ENCODE assay signal across 8 mouse cellular contexts in genomic region chr7:80849710-80850109, GRCm38 (mm10). TPM values are rescaled to one million over a fixed set of nuclear protein-coding genes. Genes with fewer than 3 reads are reported as not detected.
DNase-seq lines count a peak whose midpoint lies in the region; ATAC-seq and TF ChIP-seq lines count a peak whose summit lies in the region.
"Had no signal": no experiment of that assay in that cellular context is flagged by ENCODE, and none has a peak within 500 bp of the region (broad histone marks: within the 10 kb centered on the region; RNA-seq: fewer than 3 reads in every experiment).

No protein-coding gene starts in this region.

- TF ChIP-seq POLR2A in bone marrow, adult 2 months (IDR thresholded peaks at IDR 0.05; ENCODE audit: borderline replicate concordance, control insufficient read depth, low read depth, low read length) = no peak

- peak; percentile 76 for DNase-seq in thymus, postnatal 0 days (ENCODE audit: low spot score)
- DNase-seq in thymus, postnatal 36 days = no peak
- DNase-seq in hindbrain, postnatal 0 days (ENCODE audit: low spot score) = peak; percentile 81
- peak; percentile 42 to 67 for DNase-seq in lung, adult 18-20 months
- DNase-seq in retina, embryonic 14.5 days (ENCODE audit: low spot score) = peak; percentile 84

- H3K4me1 ChIP-seq in bone marrow, adult 2 months (ENCODE audit: control insufficient read depth, insufficient read depth, low read length) = no peaks in the 10 kb centered on the region; the same call in 1 of the 2 replicates
- H3K4me1 ChIP-seq in hindbrain, postnatal 0 days (ENCODE audit: insufficient read depth, low read length) = no peaks in the 10 kb centered on the region
- H3K4me1 ChIP-seq: limb, embryonic 12.5 days had no signal

- no peaks in the 10 kb centered on the region for H3K36me3 ChIP-seq in hindbrain, postnatal 0 days (ENCODE audit: insufficient read depth, low read length)
- H3K36me3 ChIP-seq: limb, embryonic 12.5 days had no signal

- H3K27ac ChIP-seq in bone marrow, adult 2 months (ENCODE audit: control insufficient read depth, insufficient read depth, low read depth, low read length, poor library complexity) = no peak overlapping the region
- H3K27ac ChIP-seq in hindbrain, postnatal 0 days = no peak overlapping the region
- H3K27ac ChIP-seq: limb, embryonic 12.5 days had no signal

- no peak overlapping the region for H3K4me3 ChIP-seq in bone marrow, adult 2 months (replicated peaks; ENCODE audit: control insufficient read depth, low read depth, low read length)
- no peak overlapping the region for H3K4me3 ChIP-seq in hindbrain, postnatal 0 days (ENCODE audit: low read length)
- H3K4me3 ChIP-seq: limb, embryonic 12.5 days had no signal

- no peaks in the 10 kb centered on the region for H3K9me3 ChIP-seq in hindbrain, postnatal 0 days (ENCODE audit: low read length)
- H3K9me3 ChIP-seq: limb, embryonic 12.5 days had no signal

- peak; percentile 84 for TF ChIP-seq CTCF in bone marrow, adult 2 months (IDR thresholded peaks at IDR 0.05; ENCODE audit: control insufficient read depth, insufficient read depth, low read length)
- TF ChIP-seq CTCF in hindbrain, postnatal 0 days (IDR thresholded peaks at IDR 0.05; ENCODE audit: low read depth) = peak; percentile 95

- ATAC-seq in erythroblast, adult 5-6 weeks (replicated peaks; ENCODE audit: low FRiP score, poor library complexity, severe bottlenecking) = peak; percentile 88
- ATAC-seq in hindbrain, postnatal 0 days = peak; percentile 72

- 25% methylated on average over 4 of the region's 4 CpGs for WGBS in bone marrow, adult 2 months
- WGBS in hindbrain, postnatal 0 days = 28% methylated on average over 4 of the region's 4 CpGs

- H3K4me2 ChIP-seq in hindbrain, postnatal 0 days (ENCODE audit: low read depth, low read length) = no peak overlapping the region
- H3K4me2 ChIP-seq: limb, embryonic 12.5 days had no signal

- H3K9ac ChIP-seq in hindbrain, postnatal 0 days (replicated peaks; ENCODE audit: low read length) = no peak overlapping the region
- H3K9ac ChIP-seq: limb, embryonic 12.5 days had no signal

- H3K27me3 ChIP-seq in hindbrain, postnatal 0 days (ENCODE audit: insufficient read depth, low read length) = no peaks in the 10 kb centered on the region
- H3K27me3 ChIP-seq: limb, embryonic 12.5 days had no signal

RNA-seq across cellular contexts. Expression of gene Zscan2, which starts 11.0 kb away (rescaled TPM):
- polyA plus RNA-seq in thymus, postnatal 0 days (2015; fragmentation: Nextera tagmentation; extraction: Ambion mirVana) = 2.7 and 3.0 TPM in 2 replicates
- polyA plus RNA-seq in bone marrow, adult 2 months (2011; ENCODE audit: insufficient read depth, insufficient read length, low replicate concordance, missing spikeins) = 1.9 and 6.1 TPM in 2 replicates
- total RNA-seq in erythroblast, adult 5-6 weeks (2015; ENCODE audit: low replicate concordance) = 0.58 and 0.63 TPM in 2 replicates
- total RNA-seq in erythroblast, adult 5-6 weeks (2017; ENCODE audit: low replicate concordance) = 2.7 TPM in 1 of 2 replicates, not detected in the other
- total RNA-seq in hindbrain, postnatal 0 days (2014; rRNA removed) = 19.9 and 22.2 TPM in 2 replicates
- 2.2 and 2.5 TPM in 2 replicates for polyA plus RNA-seq in hindbrain, postnatal 0 days (2015; fragmentation: Nextera tagmentation; extraction: Ambion mirVana)

RNA-seq across cellular contexts. Expression of gene Iqgap1, which starts 23.9 kb away (rescaled TPM):
- 87.5 and 104 TPM in 2 replicates for polyA plus RNA-seq in thymus, postnatal 0 days (2015; fragmentation: Nextera tagmentation; extraction: Ambion mirVana)
- polyA plus RNA-seq in bone marrow, adult 2 months (2011; ENCODE audit: insufficient read depth, insufficient read length, low replicate concordance, missing spikeins) = 29.4 and 62.3 TPM in 2 replicates
- 41.8 and 71.3 TPM in 2 replicates for total RNA-seq in erythroblast, adult 5-6 weeks (2015; ENCODE audit: low replicate concordance)
- total RNA-seq in erythroblast, adult 5-6 weeks (2017; ENCODE audit: low replicate concordance) = 33.5 and 38.6 TPM in 2 replicates
- total RNA-seq in hindbrain, postnatal 0 days (2014; rRNA removed) = 23.5 and 29.4 TPM in 2 replicates
- polyA plus RNA-seq in hindbrain, postnatal 0 days (2015; fragmentation: Nextera tagmentation; extraction: Ambion mirVana) = 15.7 and 16.6 TPM in 2 replicates

RNA-seq across cellular contexts. Expression of gene Wdr73, which starts 51.4 kb away (rescaled TPM):
- polyA plus RNA-seq in thymus, postnatal 0 days (2015; fragmentation: Nextera tagmentation; extraction: Ambion mirVana) = 38.2 and 44.6 TPM in 2 replicates
- 11.1 and 12.8 TPM in 2 replicates for polyA plus RNA-seq in bone marrow, adult 2 months (2011; ENCODE audit: insufficient read depth, insufficient read length, low replicate concordance, missing spikeins)
- 6.7 and 9.0 TPM in 2 replicates for total RNA-seq in erythroblast, adult 5-6 weeks (2015; ENCODE audit: low replicate concordance)
- total RNA-seq in erythroblast, adult 5-6 weeks (2017; ENCODE audit: low replicate concordance) = 3.2 and 10.3 TPM in 2 replicates
- total RNA-seq in hindbrain, postnatal 0 days (2014; rRNA removed) = 20.3 and 23.9 TPM in 2 replicates
- 29.2 and 35.7 TPM in 2 replicates for polyA plus RNA-seq in hindbrain, postnatal 0 days (2015; fragmentation: Nextera tagmentation; extraction: Ambion mirVana)

RNA-seq across cellular contexts. Expression of gene Nmb, which starts 55.2 kb away (rescaled TPM):
- 28.0 and 32.1 TPM in 2 replicates for polyA plus RNA-seq in thymus, postnatal 0 days (2015; fragmentation: Nextera tagmentation; extraction: Ambion mirVana)
- polyA plus RNA-seq in bone marrow, adult 2 months (2011; ENCODE audit: insufficient read depth, insufficient read length, low replicate concordance, missing spikeins) = 5.4 and 21.2 TPM in 2 replicates
- not detected in 2 replicates for total RNA-seq in erythroblast, adult 5-6 weeks (2015; ENCODE audit: low replicate concordance)
- total RNA-seq in erythroblast, adult 5-6 weeks (2017; ENCODE audit: low replicate concordance) = 7.9 TPM in 1 of 2 replicates, not detected in the other
- total RNA-seq in hindbrain, postnatal 0 days (2014; rRNA removed) = 6.5 and 13.4 TPM in 2 replicates
- polyA plus RNA-seq in hindbrain, postnatal 0 days (2015; fragmentation: Nextera tagmentation; extraction: Ambion mirVana) = 10.6 and 12.9 TPM in 2 replicates

Comparison
In these comparisons a context has a peak if more than half of its experiments do, and no peak if none do; other contexts are left out.
1. DNase-seq: peak in thymus, postnatal 0 days (single experiment), hindbrain, postnatal 0 days (single experiment), lung, adult 18-20 months (2 of 2) and retina, embryonic 14.5 days (single experiment); none in thymus, postnatal 36 days (0 of 2).